Mouse (Mus musculus): ENCODE measurements around the gene Fam124a. TPM values are rescaled to one million over a fixed set of nuclear protein-coding genes. Genes with fewer than 3 reads are reported as not detected.
"Not testable (repeated sequence)": the region's sequence is repeated elsewhere in the genome, so short reads cannot be mapped to it uniquely, and the experiment has no call there.

The Fam124a gene
- total RNA-seq (2021) = 10 to 100 TPM; 39.5 to 43.6 TPM
- long read RNA-seq, partial matches to known transcripts = 0 of 7 reads
- long read RNA-seq, other reads (novel, unspliced or antisense) = 6 of 7 reads

DNA sequence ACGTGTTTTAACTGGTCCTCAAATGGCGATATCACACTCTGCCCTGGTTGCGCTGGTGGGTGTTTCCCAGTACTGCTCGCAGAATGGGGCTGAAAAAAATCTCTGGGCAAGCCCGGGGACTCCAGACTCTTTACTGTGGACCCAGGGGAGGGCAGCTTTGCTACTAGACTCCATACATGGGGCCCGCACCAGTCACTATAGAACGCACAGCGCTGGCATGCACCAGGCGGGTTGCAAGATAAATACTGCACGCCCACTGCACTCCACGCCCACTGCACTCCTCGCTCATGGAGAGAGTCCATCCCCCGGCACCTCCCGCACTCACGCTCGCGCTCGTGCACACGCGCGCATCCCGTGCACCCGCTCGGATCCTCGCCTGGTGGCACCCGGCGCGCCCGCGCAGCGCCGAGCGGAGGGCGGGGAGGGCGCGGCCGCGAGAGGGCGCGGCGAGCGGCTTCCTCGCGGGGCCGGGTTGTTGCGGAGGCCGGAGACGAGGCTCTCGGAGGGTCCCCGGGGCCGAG is at the start of gene Fam124a:
Gene Fam124a, plus strand, starts transcription at position 429 of the 521 bp plus-strand sequence.
- DNase-seq (ENCODE audit: low spot score in 2 of 2) = peak; percentile 74 to 82

- no peak for DNase-seq (ENCODE audit: low spot score in 2 of 2)
Observed at GRCm38 (mm10) chr14:62506261-62506660, 49.3 kb upstream of the Fam124a start.

DNA sequence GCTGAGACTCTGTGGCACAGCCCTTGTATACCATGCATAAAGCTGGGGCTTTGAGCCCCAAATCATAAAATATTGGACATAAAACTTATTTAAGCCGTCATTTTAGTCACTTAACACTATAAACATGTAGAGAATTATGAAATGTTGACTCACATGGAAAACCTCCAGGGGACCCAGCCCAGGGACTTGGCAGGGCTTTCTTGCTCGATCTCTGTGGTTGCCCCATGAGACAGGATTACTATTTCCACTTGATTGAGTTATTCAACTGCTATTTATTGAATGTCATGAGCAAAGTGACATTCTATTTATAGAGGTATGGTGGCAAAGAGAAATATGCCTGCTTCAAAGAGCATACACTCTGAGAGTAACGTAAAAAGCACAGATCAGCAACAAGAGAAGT is 46.2 kb upstream of the Fam124a start:
- no peak for DNase-seq (ENCODE audit: low spot score in 2 of 2)

- no peak for DNase-seq (ENCODE audit: low spot score in 2 of 2)
Observed at GRCm38 (mm10) chr14:62512845-62513244, 42.7 kb upstream of the Fam124a start.

- DNase-seq (ENCODE audit: low spot score in 2 of 2) = no peak
Observed at GRCm38 (mm10) chr14:62530951-62531350, 24.6 kb upstream of the Fam124a start.

GRCm38 (mm10) chr14:62536127-62536526 is 19.4 kb upstream of the Fam124a start:
- no peak for DNase-seq (ENCODE audit: low spot score in 2 of 2)

GRCm38 (mm10) chr14:62536988-62537387 is 18.5 kb upstream of the Fam124a start:
- no peak for DNase-seq (ENCODE audit: low spot score in 2 of 2)

DNA sequence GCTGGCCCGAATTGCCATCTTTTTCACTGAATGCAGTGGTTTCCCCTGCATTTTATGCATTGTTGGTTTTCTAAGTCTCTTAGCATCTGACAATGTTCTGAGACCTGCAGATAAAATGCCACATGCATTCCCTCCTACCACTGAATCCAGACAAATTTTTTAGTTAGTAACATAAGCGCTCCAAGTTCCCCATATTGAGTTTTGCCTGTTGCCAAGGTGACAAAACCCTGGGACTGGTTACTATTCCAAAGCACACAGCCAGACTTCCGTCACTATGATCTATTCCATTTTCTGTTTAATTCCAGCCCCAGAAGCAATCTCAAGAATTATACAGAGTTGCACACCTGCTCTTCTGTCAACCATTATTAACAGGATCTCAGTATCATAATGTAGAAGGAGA is 15.7 kb upstream of the Fam124a start:
- no peak for DNase-seq (ENCODE audit: low spot score in 2 of 2)

DNA sequence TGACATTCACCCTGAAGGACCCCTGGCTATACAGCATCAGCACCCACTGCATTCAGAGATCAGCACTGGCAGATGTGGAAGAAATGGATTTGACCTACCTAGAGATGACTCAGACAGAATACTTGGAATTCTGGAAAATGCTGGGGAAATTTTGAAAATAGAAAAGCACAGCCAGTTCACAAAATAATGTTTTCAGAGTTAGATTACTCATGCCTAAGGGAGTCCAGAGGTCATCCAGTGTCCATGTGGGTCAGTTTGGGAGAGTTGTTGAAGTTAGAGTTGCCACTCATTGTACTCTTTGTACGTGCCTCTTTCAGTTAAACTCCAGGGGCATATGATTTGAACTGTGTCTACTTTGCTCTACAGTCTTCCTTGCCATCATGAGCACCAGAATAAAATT is 13.8 kb upstream of the Fam124a start:
- no peak for DNase-seq (ENCODE audit: low spot score in 2 of 2)

DNA sequence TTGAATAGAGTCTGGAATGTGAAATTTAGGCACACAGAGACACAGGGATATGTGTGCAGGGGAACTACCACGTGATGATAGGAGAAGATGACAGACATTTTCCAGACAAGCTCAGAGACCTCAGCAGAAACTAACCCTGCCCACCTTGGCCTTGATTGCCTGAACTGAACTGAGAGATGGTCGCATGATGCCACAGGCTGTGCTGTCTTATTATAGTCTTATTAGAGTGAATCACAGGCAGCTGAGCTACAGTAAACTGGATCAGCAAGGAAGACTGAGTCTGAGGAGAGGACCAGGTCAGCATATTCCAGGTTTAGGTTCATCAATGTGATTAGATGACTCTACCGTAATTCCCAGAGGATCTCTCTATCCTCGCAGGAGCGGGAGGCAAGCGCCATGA is 9.2 kb upstream of the Fam124a start:
- no peak for DNase-seq (ENCODE audit: low spot score in 2 of 2)

DNA sequence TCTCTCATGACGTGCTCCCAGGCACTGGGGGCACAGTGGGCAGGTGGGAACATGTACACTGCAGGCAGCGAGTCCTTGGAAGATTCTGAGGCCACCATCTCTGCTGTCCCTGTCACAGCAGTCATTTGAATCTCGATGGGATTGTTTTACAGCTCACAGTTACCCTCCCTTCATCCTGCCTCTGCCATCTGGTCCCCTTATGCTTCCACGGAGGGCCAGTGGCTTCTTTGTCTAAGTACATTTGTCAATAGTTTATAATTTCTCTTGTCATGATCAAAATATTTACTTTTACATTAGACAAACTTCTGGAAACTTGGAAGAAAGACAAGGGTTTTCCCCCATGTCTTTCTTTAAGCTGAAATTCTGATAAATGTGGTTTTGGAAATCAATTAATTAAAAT is 8.8 kb upstream of the Fam124a start:
- no peak for DNase-seq (ENCODE audit: low spot score in 2 of 2)

- no peak for DNase-seq (ENCODE audit: low spot score in 2 of 2)
Observed at GRCm38 (mm10) chr14:62550121-62550520, 5.4 kb upstream of the Fam124a start.

DNA sequence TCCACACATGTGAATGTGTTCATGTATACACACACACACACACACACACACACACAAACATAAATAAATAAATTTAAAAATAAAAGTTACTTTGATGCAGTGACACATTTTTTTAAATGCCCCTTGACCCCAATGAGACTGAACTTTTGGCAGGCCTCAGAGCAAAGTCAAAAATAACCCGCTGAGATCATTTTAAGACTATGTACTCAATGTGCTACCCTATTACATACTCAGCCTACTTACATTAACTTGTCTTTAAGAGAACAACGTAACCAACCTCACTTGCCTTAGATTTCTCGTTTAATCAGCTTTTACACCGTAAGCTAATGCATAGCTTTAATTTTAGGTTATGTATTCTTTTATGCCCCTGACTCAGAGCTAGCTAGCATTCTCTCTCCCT is 2.8 kb upstream of the Fam124a start:
- no peak for DNase-seq (ENCODE audit: low spot score in 2 of 2)

GRCm38 (mm10) chr14:62553786-62554185 is 1.8 kb upstream of the Fam124a start:
- no peak for DNase-seq (ENCODE audit: low spot score in 2 of 2)

DNA sequence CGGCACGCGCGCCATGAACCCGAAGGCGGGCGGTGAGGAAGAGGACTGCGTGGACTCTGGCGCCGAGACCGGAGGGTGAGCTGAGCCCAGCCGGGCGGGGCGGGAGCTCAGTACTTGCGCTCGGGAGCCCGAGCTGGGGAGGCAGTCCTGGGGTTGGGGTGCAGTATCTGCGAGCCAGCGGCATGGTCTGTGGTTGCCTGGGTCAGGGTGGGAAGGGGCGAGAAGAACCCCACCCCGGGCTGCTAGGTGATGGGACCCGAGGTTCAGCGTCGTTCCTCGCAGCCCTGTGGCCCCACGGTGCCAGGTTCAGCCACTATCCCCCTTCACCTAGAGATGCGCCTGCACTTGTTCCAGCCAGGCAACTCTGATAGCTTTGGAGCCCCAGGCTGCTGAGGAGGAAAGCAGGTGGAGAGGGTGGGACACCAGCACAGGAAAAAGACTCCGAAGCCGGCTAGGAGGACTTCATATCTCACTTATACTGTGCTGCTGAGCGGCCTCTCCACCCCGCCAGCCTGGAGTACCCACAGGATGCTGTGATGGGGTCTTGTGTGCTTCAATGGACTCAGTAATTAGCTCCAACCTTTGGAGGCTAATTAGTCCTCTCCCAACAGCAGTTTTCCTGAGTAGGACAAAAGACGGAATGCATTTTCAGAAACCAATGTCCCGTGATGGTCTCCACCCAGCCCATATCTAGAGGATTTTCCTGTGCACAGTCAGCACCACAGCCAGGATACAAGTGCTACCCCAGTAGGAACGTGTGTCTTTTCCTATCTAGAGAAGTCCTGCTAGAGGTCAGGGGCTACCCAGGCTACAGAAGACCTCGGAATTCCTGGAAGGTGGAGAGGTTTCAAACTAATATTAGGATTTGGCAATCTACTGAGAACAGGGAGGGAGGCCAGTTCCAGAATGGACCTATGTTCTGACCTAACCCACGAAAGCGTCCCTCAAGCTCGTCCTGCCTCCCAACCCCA is 588 bp downstream of the Fam124a start:
- peak; percentile 38 to 43 for DNase-seq (ENCODE audit: low spot score in 2 of 2)

- DNase-seq (ENCODE audit: low spot score in 2 of 2) = no peak
Observed at GRCm38 (mm10) chr14:62557111-62557510, 1.6 kb downstream of the Fam124a start.

GRCm38 (mm10) chr14:62561875-62562748 is 6.6 kb downstream of the Fam124a start:
- DNase-seq (ENCODE audit: low spot score in 2 of 2) = peak in 1 of 2 experiments; percentile 61

DNA sequence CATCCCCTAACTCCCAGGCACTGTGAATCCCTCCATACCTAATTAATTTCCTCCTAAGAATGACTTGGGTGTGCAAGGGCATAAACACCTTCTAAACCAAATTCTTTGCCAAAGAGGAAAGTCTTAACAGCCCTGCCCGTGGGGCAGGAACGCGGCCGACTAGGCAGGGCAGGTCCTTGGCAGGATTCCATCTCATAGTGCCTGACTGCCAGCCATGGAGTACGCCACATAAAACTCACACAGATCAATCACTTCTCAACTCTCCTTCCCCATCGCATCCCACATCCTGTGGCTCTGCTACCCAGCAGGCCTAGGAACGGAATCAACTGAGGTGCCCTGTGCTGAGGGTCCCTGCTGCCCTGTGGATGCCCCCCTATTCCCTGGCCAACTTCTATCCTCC is 8.1 kb downstream of the Fam124a start:
- DNase-seq (ENCODE audit: low spot score in 2 of 2) = no peak

- not testable (repeated sequence) for DNase-seq (ENCODE audit: low spot score in 2 of 2)
Observed at GRCm38 (mm10) chr14:62566821-62567220, 11.3 kb downstream of the Fam124a start, which contains the start of gene Gm4131. Gene Gm4131, minus strand, starts transcription at chr14:62566921.

DNA sequence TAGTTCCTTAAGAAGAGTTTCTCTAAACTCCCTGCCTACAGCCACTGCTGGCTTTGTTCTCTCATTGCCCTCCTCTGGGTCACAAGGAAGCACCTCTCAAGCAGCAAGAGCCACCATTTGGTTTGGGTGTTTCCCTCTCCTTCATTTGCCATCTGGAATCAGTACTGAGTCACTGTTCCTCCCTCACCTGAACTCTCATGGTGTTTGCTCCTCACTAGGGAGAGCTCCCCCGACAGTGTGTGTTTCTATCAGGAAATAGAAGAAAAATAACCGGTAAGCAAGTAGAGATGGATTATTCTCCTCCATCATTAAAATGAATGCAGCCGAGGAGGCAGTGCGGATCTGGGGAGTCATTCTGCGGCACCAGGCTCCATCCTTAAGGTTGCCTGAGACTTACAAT is 13.9 kb downstream of the Fam124a start:
- DNase-seq (ENCODE audit: low spot score in 2 of 2) = no peak

- DNase-seq (ENCODE audit: low spot score in 2 of 2) = no peak
Observed at GRCm38 (mm10) chr14:62570299-62570698, 14.8 kb downstream of the Fam124a start.
